Mouse (Mus musculus) MN1 (cell line): ENCODE measurements around the gene Pkn1.

Experiments used
- DNase-seq: peaks from one replicate; pipeline ENCODE4 v3.0.0-alpha.2; 2016; ENCODE audit warnings: low spot score

Pkn1 gene

DNA sequence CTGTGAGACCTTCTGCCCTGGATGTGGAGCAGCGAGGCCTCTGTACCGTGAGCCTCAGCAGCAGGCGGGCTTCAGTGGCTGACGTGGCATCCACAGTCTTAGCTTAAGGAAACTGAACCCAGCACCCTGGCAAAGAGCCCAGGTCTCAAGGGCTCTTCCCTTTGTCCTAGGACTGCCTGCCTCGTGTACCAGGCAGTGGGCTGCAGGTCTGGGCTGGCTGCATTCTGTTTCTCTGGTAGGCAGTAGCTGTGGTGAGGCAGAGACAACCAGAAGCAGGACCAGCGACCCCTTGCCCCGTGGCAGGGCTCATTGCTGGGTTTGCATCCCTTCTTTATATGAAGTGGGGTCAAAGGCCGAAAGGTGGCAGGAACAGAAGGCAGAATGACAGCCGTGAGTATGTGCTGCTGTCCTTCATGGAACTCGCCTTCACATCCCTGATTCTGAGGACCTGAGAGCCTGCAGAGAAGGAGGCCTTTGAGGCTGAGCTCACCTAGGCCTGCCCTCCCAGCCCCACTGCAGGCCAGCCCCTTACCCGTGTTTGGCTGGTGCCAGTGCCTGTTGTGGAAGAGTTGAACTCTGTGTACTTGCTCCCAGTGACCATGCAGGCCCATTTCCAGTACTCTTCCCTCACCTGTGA lies 24.6 kb upstream of the Pkn1 start:
- DNase-seq: peak; percentile 64

DNA sequence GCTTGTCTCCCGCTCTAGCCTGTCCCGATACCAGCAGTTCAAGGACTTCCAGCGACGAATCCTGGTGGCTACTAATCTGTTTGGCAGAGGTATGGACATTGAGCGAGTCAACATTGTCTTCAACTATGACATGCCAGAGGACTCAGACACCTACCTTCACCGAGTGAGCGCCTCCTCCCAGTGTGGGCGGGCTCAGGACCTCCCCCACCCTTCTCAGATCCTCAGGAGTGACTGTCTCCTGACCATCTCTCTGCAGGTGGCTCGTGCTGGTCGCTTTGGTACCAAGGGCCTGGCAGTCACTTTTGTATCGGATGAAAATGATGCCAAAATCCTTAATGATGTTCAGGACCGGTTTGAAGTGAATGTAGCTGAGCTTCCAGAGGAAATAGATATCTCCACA lies 23.7 kb upstream of the Pkn1 start:
- DNase-seq: no peak

DNA sequence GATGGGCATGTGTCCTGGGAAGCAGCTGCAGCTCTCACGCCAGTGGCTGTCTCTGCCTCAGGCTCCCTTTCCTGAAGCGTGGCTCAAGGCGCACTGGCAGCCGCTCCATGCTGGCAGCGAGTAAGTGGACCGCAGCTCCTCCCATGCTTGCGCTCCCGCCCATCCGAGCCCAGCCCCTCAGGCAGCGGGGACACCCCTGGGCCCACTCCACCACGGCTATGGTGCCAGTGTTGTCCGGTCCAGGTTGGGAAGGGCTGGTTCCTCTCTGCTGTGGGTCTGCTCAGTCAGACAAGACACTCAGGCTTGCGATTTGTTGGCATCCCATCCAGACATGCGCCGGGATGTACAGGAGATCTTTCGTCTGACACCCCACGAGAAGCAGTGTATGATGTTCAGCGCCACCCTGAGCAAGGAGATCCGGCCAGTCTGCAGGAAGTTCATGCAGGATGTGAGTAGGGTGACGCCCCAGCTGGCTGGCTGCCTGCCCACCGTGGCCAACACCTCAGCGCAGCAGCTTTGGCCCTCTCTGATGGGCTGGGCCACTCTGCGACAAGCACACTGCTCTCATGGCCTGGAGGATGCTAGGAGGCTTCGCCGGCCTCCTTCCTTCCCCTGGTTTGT lies 22.5 kb upstream of the Pkn1 start:
- peak; percentile 66 for DNase-seq

DNA sequence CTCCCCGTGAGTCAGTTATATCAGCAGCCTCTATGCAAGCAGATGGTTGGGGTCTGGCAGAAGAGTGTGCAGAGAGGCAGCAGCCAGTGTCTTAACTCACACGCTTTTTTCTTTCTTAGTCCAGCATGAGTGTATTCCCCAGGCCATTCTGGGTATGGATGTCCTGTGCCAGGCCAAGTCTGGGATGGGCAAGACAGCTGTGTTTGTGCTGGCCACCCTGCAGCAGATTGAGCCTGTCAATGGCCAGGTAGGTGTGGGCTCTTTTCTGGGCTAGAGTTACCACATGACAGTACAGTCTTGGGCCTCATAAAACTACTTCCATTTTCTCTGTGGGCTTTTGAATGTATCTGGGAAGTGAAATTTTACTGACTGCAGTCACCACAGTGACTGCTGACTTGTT lies 20.7 kb upstream of the Pkn1 start:
- no peak for DNase-seq

DNA sequence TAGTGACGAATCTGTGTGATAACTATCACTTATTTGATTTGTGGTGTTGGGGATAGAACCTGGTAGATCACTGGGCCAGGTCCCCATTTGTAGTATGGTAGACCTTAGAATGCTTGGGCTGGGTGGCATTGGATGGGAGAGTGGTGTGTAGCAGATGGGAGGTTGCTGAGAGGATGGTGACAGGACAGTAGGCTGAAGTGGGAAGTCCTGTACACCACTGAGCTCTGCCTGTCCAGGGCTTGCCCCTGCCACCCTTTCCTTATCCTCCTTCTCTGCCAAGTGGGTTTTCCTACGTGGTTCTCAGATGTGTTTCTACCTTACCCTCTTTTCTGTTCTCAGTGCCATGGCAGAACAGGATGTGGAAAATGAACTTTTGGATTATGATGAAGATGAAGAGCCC lies 20.1 kb upstream of the Pkn1 start:
- DNase-seq: no peak

DNA sequence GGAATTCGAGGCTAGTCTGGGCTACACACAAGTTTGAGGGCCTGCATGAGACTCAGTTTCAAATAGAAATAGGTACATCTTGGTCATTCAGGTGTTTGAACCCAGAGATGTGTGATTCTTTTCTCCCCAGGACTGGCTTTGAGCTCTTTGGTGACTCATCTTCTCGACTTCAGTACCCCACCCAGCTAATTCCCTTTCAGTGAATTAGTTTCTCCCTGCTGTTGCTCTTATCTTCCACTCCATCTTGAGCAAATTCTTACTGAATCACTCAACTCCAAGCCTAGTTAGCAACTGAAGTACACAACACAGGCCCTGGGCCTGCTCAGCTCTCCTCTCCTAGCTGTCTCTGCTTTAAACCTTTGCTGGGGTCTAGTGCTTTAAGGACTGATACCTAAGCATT lies 17.6 kb upstream of the Pkn1 start:
- DNase-seq: peak; percentile 80

DNA sequence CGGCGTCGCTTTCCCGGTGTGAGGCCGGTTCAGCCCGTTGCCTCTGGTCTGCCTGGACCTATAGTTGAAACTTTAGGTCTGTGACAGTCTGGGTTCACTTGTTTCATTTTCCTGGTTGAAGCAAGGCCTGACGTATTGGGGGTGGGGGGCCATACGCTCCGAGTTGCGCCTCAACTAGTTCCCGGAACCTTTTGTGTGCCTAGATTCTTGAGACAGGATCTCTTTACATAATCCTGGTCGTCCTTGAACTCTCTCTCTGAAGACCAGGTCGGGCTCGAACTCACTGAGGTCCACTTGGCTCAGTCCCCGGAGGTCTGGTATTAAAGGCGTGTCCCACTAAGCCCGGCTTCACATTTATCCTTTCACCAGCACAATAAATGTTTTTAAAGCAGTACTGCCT lies 16.8 kb upstream of the Pkn1 start:
- DNase-seq: peak; percentile 40

DNA sequence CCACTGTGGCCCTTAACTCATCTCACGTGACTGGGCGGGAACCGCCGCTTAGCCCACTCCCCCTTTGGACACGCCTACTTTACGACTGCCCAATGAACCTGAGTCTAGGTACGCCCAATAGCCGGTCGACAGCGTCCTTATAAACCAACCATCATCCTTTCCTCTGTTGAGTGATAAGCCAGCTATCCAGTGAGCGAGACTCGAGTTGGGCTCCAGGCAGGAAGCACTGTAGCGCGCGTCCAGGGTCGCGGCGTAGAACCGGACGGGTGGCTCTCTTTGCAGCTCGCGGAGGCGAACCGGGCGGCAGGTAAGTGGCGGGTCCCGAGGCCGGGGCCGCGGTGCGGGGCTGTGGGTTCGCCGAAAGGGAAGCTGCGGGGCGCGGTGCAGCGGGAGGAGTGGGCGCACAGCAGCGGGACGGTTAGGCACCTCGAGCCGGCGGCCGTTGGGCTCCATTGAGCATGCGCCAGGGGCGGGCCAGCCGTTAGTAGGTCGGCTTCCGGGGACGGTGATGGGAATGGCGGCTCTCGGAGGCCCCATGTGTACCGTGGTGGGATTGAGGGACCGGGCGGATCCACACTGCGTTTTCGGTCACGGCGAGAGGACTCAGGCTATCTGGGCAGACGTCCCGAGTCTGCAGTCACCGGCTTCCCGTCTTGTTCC lies 16.2 kb upstream of the Pkn1 start, which contains the start of gene Ddx39:
Gene Ddx39 (plus strand): TSS at position 147 of the 660 bp plus-strand sequence.
- peak; percentile 99 for DNase-seq

DNA sequence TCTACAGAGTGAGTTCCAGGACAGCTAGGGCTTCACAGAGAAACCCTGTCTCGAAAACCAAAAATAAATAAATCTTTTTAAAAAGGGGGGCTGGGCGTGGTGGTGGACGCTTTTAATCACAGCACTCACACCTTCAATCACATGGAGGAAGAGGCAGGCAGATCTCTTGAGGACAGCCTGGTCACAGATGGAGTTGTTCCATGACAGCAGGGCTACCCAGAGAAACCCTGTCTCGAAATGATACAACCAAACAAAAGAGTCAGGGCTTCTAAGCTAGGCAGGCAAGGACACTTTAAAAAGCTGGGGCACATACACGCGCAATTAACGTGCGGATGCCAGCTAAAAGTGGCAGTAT lies 15.7 kb upstream of the Pkn1 start:
- DNase-seq: no peak

DNA sequence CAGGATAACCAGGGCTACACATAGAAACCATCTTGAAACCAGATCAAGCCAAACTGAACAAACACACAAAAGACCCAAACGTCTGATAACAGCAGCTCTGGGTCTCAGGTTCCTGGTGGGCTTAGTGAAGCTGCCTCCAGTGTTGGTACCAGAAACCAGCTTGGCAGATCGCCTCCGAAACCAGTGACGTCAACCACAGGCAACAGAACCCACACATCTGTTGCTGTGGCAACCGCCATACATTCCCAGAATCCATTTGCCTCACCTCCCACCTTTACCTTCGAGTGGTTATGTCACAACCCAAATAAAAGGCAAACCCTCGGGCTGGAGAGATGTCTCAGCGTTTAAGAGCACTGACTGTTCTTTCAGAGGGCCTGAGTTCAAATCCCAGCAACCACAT lies 8.6 kb upstream of the Pkn1 start:
- no peak for DNase-seq

DNA sequence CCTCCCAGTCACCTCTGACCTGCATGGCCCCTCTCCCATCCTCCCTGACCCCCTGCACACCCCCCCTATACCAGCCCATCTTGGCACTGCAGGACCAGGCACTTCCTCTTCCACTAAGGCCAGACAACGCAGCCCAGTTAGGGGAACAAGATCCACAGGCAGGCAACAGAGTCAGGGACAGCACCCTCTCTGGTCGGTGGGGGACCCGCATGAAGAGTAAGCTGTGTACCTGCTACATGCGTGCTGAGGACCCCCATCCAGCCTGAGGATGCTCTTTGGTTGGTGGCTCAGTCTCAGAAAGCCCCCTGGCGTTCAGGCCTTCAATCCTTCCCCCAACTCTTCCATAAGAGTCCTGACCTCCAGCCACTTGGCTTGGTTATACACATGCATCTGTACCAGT lies 7.4 kb upstream of the Pkn1 start:
- no peak for DNase-seq

DNA sequence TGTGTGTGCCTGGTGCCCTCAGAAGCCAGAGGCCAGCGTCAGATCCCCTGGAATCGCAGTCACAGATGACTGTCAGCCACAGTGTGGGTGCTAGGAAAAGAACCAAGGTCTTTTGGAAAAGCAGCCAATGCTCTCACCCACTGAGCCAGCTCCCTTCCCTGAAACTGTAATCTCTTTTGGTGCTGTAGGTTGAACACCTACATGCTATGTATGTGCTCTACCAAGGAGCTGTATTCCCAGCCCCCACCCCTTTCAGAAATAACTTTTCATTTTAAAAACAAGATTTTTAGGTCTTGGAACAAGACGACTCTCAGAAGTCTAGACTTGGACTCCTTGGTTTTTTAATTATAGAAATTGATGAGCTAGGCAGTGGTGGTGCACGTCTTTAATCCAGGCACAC lies 4.4 kb upstream of the Pkn1 start:
- DNase-seq: no peak

DNA sequence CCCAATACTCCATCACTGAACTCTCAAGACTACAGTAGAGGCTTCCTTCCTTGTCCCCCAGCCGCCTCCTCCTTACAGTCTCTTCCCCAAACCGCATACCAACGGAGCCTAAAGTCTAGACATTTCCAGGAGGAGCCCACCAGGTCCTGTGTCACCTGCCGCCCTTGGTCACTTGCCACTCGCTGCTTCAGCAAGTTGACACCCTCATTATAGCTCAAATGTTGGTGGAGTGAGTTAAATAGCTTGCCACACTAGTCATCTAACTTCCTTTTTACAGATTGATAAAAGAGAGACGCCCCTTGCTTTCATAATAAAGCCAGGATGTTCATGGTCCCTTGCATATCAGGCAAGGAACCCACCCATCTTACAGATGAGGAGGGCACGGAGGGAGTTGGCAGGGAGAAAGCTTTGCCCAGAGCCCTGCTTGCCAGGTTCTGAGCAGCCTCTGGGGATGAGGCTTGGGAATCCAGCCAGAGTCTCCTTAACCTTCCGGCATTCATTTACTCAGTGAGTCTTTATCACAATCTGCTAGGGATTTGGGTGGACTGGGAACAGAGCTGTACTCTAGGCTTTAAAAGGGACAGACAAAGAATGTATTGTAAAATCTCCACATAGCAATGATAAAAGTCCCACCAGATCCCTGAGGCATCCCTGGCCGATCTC lies 1.6 kb upstream of the Pkn1 start:
- DNase-seq: peak; percentile 80

DNA sequence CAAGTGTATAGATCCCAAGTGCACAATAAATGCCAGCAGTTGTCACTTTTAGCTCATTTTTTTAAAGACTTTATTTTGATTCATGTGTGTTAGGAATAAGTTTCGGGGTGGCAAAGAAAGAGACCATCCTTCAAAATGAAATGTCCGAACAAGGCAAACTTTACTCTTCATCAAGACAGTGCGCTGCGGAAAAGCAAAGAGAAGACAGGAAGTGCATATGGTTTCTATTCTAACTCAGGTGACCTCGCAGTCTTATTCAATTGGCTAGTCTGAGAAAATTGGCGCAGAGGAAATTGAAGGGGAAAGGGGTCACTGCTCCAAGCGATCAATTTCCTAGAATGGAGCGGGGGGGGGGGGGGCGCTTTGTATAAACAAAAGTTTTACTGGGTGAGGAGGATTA lies 587 bp upstream of the Pkn1 start:
- no peak for DNase-seq

DNA sequence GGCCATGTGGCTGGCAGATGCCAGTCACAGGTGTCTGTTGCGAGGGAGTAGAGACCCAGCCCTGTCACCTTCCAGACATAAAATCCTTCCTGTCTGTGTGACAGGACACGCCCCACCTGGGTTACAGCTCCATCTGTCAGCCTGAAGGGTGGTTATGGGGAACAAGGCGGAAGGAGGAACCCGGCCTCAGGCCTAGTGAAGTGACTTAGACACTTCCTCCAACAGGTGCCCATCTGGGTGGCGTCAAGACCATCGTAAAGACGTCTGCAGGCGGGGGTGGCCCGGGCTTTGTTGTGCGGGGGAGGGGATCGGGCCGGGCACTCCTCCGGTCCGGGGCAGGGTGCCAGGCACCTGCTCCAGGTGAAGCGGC lies 703 bp downstream of the Pkn1 start:
- DNase-seq: peak; percentile 66

DNA sequence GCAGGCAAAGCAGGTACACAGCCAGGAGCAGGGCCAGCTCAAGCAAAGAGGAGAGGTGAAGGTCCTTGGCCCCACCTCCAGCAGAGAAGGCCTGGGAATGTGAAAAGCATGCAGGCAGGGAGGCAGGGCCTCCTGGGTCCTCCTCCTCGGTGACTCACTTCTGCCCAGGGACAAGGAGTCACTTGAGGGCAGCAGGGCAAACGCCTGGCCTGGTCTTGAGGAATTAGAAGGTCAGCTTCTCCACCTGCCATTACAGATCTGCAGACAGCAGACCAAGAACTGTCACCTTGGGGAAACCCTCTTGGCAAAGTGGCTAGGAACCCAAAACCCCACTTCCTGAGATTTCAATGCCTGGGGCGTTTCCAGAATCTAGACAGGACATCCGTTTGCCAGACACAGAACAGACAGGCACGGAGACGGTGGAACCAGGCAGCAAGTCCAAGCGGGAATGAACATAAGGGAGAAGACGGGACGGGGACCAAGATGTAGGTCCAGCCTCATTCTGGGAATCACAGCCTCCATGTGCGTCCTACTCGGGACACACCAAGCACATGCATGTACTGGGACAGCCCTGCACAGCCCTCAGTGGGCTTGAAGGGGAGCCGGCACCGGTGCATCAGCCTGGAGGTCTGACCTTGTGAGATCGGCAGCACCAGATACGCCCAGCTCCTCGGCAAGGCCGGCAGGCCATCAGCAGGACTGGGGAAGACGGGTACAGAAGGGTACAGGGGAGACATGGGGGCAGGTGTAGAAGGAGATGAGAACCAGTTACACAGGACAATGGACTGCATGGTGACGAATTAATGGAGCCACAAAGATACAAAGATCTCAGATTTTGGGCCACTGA lies 1.4 kb downstream of the Pkn1 start:
- DNase-seq: peak; percentile 78

DNA sequence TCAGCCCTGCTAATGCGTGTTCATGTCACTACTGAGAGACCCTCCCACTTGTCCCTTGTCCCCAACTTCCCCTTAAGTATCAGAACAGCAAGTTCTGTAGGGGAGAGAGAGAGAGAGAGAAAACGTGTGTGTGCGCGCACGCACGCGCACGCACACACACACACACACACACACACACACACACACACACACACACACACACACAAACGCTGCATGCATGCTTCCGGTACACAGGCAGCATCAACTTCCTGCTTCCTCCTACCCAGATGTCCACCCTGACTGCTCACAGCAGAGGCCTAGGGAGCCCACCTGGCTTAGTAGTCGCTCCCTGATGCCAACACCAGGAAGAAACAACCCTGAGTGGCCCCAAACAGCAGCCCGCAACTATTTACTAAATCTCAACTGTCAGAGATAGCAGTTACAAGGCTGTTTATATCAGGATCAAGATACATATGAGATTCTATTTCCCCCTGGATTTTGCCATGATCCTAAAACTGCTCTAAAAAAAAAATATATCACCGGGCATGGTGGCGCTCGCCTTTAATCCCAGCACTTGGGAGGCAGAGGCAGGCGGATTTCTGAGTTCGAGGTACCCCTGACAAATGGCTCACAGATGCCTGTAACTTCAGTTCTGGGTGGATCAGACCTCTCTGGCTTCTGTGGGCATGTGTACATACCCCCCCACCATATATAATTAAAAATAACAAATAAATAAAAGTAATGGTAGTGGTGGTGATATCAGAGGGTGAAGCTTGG lies 3.5 kb downstream of the Pkn1 start:
- no peak for DNase-seq

DNA sequence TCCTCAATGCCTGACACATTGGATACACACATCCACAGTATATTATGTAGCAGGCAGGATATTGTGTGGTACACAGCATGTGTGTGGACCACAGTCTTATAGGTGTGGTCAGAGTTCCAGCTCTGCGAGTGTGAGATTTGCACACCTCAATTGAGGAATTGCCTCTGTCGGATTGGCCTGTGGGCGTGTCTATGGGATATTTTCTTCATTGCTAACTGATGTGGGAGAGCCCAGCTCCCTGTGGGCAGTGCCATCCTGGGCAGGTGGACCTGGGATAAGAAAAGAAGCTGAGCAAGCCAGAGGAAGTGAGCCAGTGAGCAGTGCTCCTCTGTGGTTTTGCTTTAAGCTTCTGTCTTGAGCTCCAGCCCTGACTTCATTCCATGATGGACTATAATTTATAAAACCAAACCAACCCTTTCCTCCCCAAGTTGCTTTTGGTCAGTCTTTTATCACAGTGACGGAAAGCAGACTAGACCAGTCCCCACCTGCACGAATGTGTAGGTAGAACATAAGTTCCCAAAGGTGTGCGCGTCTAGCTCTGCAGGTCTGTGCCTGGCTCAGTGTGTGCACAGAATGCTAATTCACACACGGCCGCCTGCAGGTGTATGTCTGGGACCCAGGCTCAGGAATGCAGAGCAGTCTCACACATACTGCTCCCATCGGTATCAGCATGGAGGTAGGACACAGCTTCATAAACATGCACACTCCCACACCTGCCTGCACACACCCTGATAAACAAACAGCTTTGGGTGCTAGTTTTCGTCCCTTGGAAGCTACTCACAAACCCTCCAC lies 4.4 kb downstream of the Pkn1 start:
- no peak for DNase-seq

DNA sequence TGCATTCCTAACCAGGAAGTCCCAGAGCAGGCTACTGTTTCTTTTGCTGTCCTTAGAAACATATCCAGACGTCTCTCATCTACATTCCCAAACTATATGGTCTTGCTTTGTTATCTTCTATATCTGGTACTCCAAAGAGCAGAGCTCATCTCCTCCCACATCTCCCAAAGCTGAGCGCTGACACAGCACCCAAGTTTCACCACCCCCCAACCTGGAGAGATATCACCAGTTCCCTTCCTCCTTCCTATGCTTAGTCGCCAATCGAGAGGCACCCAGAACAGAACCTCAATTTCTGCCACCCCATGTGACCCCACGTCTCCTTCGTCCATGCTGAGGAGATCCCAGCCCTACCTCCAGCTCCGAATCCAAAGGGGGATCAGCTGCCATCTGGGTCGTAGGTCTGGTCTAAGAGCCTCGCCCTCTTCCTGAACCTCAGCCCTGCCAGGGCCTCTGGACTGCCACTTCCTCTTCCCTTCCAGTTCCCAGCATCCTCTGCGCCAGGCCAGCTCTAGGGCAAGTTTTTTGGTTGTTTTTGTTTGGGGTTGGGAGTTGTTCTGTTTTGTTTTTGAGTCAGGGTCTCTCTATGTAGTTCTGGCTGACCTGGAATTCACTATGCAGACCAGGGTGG lies 5.3 kb downstream of the Pkn1 start:
- DNase-seq: no peak

DNA sequence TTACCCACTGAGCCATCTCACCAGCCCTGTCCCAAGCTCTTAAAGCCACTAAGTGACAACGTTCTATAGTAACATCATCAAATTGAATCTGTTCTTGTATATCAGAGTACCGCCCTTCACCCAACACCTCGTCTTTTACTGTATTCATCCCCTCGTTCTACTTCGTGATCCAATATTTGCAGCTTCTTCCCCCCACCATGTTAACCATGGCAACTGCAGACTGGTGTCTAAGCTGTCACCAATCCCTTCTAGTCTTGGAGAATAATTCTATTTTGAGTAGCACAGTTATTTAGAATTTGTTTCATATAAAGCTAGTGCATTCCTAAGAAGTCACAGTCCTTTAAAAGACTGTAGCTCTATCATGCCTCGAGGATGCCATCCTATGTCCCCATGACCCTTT lies 9.7 kb downstream of the Pkn1 start:
- DNase-seq: no peak
